Mouse (Mus musculus): ENCODE measurements at regions not wholly inside any gene's neighbourhood (a gene's known extent, or its start where the extent isn't known, plus 50 kb on each side); places are given as distances from the start of the nearest gene placed in this dataset.

GRCm38 (mm10) chr3:149993199-149993598, 1002.8 kb upstream of the Adgrl2 start:
- ATAC-seq (replicated peaks; ENCODE audit: low FRiP score, poor library complexity, severe bottlenecking) = no peak

- no peak for ATAC-seq (replicated peaks; ENCODE audit: low FRiP score, poor library complexity, severe bottlenecking)
Observed at GRCm38 (mm10) chr3:149987801-149988200, 997.4 kb upstream of the Adgrl2 start.

- ATAC-seq (replicated peaks; ENCODE audit: low FRiP score, poor library complexity, severe bottlenecking) = no peak
Observed at GRCm38 (mm10) chr3:149956993-149957392, 966.6 kb upstream of the Adgrl2 start.

GRCm38 (mm10) chr3:149936197-149936596, 945.8 kb upstream of the Adgrl2 start:
- no peak for ATAC-seq (replicated peaks; ENCODE audit: low FRiP score, poor library complexity, severe bottlenecking)

GRCm38 (mm10) chr3:149934832-149935231, 944.5 kb upstream of the Adgrl2 start:
- no peak for ATAC-seq (replicated peaks; ENCODE audit: low FRiP score, poor library complexity, severe bottlenecking)

- ATAC-seq (replicated peaks; ENCODE audit: low FRiP score, poor library complexity, severe bottlenecking) = no peak
Observed at GRCm38 (mm10) chr3:149928456-149929360, 938.4 kb upstream of the Adgrl2 start.

- ATAC-seq (replicated peaks; ENCODE audit: low FRiP score, poor library complexity, severe bottlenecking) = no peak
Observed at GRCm38 (mm10) chr3:149920206-149920605, 929.9 kb upstream of the Adgrl2 start.

GRCm38 (mm10) chr3:149918201-149918600, 927.8 kb upstream of the Adgrl2 start:
- no peak for ATAC-seq (replicated peaks; ENCODE audit: low FRiP score, poor library complexity, severe bottlenecking)

- no peak for ATAC-seq (replicated peaks; ENCODE audit: low FRiP score, poor library complexity, severe bottlenecking)
Observed at GRCm38 (mm10) chr3:149910721-149911120, 920.4 kb upstream of the Adgrl2 start.

GRCm38 (mm10) chr3:149901783-149902182, 911.4 kb upstream of the Adgrl2 start:
- ATAC-seq (replicated peaks; ENCODE audit: low FRiP score, poor library complexity, severe bottlenecking) = no peak

GRCm38 (mm10) chr3:149876553-149876952, 886.2 kb upstream of the Adgrl2 start:
- no peak for ATAC-seq (replicated peaks; ENCODE audit: low FRiP score, poor library complexity, severe bottlenecking)

GRCm38 (mm10) chr3:149865945-149866344, 875.6 kb upstream of the Adgrl2 start:
- no peak for ATAC-seq (replicated peaks; ENCODE audit: low FRiP score, poor library complexity, severe bottlenecking)

GRCm38 (mm10) chr3:149846941-149847539, 856.7 kb upstream of the Adgrl2 start:
- no peak for ATAC-seq (replicated peaks; ENCODE audit: low FRiP score, poor library complexity, severe bottlenecking)

- no peak for ATAC-seq (replicated peaks; ENCODE audit: low FRiP score, poor library complexity, severe bottlenecking)
Observed at GRCm38 (mm10) chr3:149845826-149846486, 855.6 kb upstream of the Adgrl2 start.

GRCm38 (mm10) chr3:149845083-149845825, 854.9 kb upstream of the Adgrl2 start:
- no peak for ATAC-seq (replicated peaks; ENCODE audit: low FRiP score, poor library complexity, severe bottlenecking)

GRCm38 (mm10) chr3:149837921-149838320, 847.6 kb upstream of the Adgrl2 start:
- no peak for ATAC-seq (replicated peaks; ENCODE audit: low FRiP score, poor library complexity, severe bottlenecking)

- no peak for ATAC-seq (replicated peaks; ENCODE audit: low FRiP score, poor library complexity, severe bottlenecking)
Observed at GRCm38 (mm10) chr3:149836467-149837233, 846.3 kb upstream of the Adgrl2 start.

GRCm38 (mm10) chr3:149827181-149827580, 836.8 kb upstream of the Adgrl2 start:
- no peak for ATAC-seq (replicated peaks; ENCODE audit: low FRiP score, poor library complexity, severe bottlenecking)

- ATAC-seq (replicated peaks; ENCODE audit: low FRiP score, poor library complexity, severe bottlenecking) = no peak
Observed at GRCm38 (mm10) chr3:149826757-149827156, 836.4 kb upstream of the Adgrl2 start.

Measured in erythroid progenitor cell, adult 5-6 weeks (primary cell).